Mouse (Mus musculus): ENCODE measurements around the gene Zranb1. TPM values are rescaled to one million over a fixed set of nuclear protein-coding genes. Genes with fewer than 3 reads are reported as not detected.

Gene Zranb1
- total RNA-seq, 2 experiments from 2014 or later = 31.0 to 31.5 TPM

DNA sequence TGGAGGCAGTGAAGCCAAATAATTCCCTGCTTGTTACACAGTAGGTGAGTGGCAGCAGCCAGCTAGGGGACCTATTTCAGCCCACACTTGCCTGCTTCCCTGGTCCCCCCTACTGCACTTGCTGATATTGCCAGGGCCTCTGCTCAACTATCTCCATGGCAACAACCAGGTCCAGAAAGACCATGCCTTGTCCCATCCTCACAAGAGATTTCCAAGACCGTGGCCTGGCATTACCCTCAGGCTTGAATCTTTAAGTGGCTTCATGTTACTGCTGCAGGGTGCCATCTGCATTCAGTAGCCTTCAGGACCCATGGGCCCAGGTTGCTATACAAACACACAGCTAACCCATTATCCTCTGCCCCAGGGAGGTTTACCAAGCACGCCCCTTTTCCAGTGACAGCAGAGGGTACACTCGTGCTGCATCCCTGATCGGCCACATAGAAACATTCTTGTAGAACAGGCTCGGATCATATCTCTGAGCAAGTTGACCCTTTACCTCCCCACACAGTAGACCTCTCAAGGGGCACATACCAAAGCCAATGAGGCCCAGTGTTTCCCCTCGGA, 63.8 kb downstream of the Zranb1 start:
- DNase-seq = no peak
- intact Hi-C loops (cut with DNase I) = no loop called here

DNA sequence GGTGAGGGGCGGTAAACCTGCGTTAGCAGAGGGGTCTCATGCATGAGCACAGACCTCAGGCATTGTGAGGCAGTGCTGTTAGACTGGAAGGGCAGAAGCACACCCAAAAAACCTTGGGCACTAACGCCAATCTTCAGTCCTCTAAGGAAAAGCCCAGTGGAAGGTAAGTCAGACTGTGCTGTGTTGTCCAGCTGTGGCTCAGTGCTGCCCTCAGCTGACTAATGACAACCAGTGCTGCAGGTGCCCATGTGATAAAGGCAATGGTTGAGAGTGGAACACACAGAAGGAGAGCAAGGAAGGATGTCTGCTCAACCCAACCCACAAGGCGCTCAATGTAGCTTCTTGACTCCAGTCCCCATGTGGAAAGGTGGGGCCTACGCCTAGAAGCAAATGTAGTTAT, 65.4 kb downstream of the Zranb1 start:
- DNase-seq = peak; percentile 13 to 40
- intact Hi-C loops (cut with DNase I) = no loop called here

DNA sequence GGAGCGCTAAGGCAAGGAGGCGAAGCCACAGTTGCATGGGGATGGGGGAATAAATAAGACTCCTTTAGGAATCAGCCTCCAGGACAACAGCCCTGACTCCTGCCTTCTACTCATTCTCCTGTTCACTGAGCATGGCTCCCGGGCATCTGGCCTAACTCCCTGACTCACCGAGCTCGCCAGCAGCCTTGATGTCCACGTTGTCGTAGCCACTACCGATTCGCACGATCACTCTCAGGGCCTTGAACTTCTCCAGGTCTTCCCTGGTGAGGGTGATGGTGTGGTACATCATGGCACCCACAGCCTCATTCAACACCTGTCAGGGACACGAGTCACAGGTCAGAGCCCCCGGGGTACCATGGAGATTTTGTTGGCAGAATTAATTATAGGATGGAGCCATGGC, 67.7 kb downstream of the Zranb1 start:
- intact Hi-C loops (cut with DNase I) = no loop called here
- DNase-seq = peak in 1 of 2 experiments; percentile 1

DNA sequence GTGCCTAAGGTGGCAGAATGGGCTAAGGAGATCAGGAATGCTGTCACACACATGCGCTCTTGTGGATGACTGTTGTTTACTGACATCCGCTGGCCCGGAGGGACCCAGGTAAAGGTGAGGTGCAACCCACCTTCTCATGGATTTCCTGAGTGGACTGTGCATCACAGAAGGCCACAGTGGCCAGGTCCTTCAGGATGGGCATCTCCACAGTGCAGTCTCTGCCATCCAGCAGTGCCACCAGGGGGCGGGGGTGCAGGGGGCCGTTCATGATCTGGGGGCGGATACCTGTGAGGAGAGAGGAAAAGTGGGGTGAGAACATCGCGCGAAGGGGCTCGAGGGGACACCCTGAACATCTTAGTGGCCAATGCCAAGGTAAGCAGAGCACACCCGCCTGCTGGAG, 68.1 kb downstream of the Zranb1 start:
- peak in 1 of 2 experiments; percentile 1 for DNase-seq
- intact Hi-C loops (cut with DNase I) = no loop called here

GRCm38 (mm10) chr7:133001388-133001787, 70.4 kb downstream of the Zranb1 start:
- DNase-seq = no peak
- intact Hi-C loops (cut with DNase I) = loop anchor here (5.0 kb wide), 3 partner anchors 69 to 344 kb away; partner anchors contain the start of genes Abraxas2 and Zranb1

GRCm38 (mm10) chr7:133002271-133002670, 71.3 kb downstream of the Zranb1 start:
- intact Hi-C loops (cut with DNase I) = loop anchor here (5.0 kb wide), 3 partner anchors 70 to 345 kb away; partner anchors contain the start of genes Abraxas2 and Zranb1
- no peak for DNase-seq

GRCm38 (mm10) chr7:133003421-133003820, 72.5 kb downstream of the Zranb1 start:
- peak; percentile 82 to 86 for DNase-seq
- intact Hi-C loops (cut with DNase I) = loop anchor here (5.0 kb wide), 3 partner anchors 71 to 346 kb away; partner anchors contain the start of genes Abraxas2 and Zranb1

DNA sequence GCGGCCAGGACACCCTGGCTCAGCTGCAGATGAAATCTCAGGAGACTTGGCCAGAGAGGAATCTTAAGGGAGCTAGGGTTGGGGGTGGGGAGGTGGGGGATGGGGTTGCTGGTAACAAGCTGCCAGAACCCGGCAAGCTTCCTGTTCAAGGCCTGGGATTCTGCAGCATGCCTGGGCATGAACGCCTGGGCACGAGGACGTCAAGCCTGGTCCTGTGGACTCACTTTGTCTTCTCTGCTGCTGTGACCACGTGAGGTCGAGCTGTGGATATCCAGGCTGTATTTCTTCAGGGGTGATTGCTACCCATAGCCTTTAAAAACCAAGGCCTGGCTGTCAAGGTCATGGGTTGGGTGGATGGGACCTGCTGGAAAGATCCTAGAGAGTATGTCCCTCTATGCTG, 74.8 kb downstream of the Zranb1 start:
- DNase-seq = no peak
- intact Hi-C loops (cut with DNase I) = no loop called here

- intact Hi-C loops (cut with DNase I) = no loop called here
Measured at GRCm38 (mm10) chr7:133007343-133007742, 76.4 kb downstream of the Zranb1 start.

DNA sequence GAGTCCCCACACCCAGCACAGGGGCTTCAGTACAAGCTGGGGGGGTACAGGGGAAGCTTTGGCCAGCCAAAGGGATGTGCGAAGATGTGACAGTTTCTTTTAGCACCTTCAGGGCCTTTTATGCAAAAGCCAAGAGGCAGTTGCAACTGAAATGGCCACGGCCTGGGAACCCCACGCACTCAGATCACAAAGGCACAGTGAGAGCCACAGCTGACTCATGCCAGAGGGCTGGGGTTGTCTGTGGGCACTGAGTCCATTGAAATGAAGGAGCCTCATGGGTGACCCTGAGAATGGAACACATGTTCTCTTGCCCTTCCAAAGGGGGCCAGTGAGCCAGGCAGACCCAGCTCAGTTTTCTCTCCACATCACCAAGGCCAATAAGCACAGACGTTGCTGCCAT, 77.7 kb downstream of the Zranb1 start:
- no peak for DNase-seq
- intact Hi-C loops (cut with DNase I) = no loop called here

More at GRCm38 (mm10) chr7:133007343-133007742, 76.4 kb downstream of the Zranb1 start:
- peak; percentile 25 to 31 for DNase-seq

GRCm38 (mm10) chr7:133009676-133010075, 78.7 kb downstream of the Zranb1 start:
- DNase-seq = no peak
- intact Hi-C loops (cut with DNase I) = no loop called here

DNA sequence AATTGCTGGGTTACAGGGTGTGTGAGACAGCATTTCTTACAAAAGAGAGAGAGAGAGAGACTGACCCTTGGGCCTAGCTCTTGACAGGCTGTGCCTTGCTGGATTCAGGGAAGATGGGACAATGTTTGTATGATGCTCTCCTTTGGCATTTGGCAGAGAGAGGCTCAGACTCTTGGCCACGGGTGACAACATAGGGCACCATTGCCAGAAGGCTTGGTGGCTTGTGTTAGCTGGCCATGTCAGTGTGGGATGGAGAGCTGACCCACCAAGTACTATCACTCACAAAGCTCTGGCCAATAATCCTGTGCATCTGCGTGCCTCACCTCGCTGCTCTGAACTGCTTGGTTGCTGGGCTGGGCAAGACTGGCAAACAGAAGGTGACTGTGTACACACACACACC, 79.5 kb downstream of the Zranb1 start:
- intact Hi-C loops (cut with DNase I) = no loop called here
- no peak for DNase-seq

- intact Hi-C loops (cut with DNase I) = no loop called here
- DNase-seq = peak in 1 of 2 experiments; percentile 55
Measured at GRCm38 (mm10) chr7:133011191-133011590, 80.2 kb downstream of the Zranb1 start.

GRCm38 (mm10) chr7:133011611-133012010, 80.7 kb downstream of the Zranb1 start:
- intact Hi-C loops (cut with DNase I) = no loop called here
- no peak for DNase-seq

- intact Hi-C loops (cut with DNase I) = no loop called here
- DNase-seq = no peak
Measured at GRCm38 (mm10) chr7:133012637-133013366, 81.9 kb downstream of the Zranb1 start.

DNA sequence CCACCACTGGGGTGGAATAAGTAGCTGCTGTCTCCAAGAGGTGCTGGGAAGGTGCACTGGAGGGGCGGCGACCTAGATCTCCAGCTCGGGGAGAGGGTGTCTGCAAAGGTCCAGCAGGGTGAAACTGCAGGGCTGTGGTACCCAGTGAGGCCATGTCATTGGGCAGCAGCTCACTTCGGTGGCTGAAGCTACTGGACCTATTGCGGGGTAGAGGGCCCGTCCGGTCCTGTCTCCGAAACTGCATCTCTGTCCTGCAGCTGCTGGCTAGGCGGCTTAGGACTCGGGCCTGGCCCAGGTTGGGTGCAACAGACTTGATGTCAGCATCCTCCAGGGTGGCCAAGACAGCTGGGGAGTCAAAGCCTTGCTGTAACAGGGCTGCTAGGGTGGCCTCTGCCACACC, 83.0 kb downstream of the Zranb1 start:
- no peak for DNase-seq
- intact Hi-C loops (cut with DNase I) = no loop called here

- DNase-seq = no peak
Measured at GRCm38 (mm10) chr7:133014631-133015030, 83.7 kb downstream of the Zranb1 start.

GRCm38 (mm10) chr7:133015416-133016070, 84.6 kb downstream of the Zranb1 start:
- intact Hi-C loops (cut with DNase I) = no loop called here
- peak; percentile 41 to 57 for DNase-seq

More at GRCm38 (mm10) chr7:133014631-133015030, 83.7 kb downstream of the Zranb1 start:
- intact Hi-C loops (cut with DNase I) = no loop called here

GRCm38 (mm10) chr7:133018961-133019360, 88.0 kb downstream of the Zranb1 start:
- intact Hi-C loops (cut with DNase I) = no loop called here
- no peak for DNase-seq

GRCm38 (mm10) chr7:133019481-133020020, 88.6 kb downstream of the Zranb1 start:
- intact Hi-C loops (cut with DNase I) = no loop called here
- DNase-seq = no peak

DNA sequence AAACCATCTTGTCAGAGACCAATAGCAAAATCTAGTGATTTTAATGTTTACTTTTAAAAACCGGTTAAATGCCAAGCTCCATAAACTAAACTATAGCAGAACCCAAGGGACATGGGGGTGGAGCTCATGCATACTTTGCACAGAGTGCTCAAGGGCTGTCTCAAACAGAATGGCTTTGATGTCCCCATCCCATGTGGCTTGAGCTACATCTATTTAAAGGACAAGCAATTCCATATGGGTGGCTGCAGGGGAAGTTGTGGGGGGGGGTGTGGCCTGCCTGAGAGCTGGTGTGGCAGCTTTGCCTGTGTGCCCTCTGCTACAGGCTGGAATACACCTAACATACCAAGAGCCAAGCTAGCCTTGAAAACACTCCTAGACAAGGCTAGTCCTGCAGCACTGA, 93.8 kb downstream of the Zranb1 start:
- intact Hi-C loops (cut with DNase I) = no loop called here
- DNase-seq = no peak

Data from heart, postnatal 14 days (tissue).